Mouse (Mus musculus) embryo, embryonic 11.5 days (tissue): Measurements from ENCODE around the gene Mip.
"Not testable (repeated sequence)": the region's sequence is repeated elsewhere in the genome, so short reads cannot be mapped to it uniquely, and the experiment has no call there.

ENCODE experiments used
- DNase-seq: peaks from one replicate; pipeline ENCODE4 v3.0.0-alpha.2; 2012; ENCODE audit warnings: low read depth, low spot score

Mip gene

GRCm38 (mm10) chr10:128211390-128212108 lies 14.1 kb upstream of the Mip start, which contains the start of gene Spryd4:
Spryd4 (minus strand) TSS chr10:128211807.
- DNase-seq, result peak; percentile 87

GRCm38 (mm10) chr10:128212148-128212547 lies 13.5 kb upstream of the Mip start:
- DNase-seq, result no peak

- DNase-seq, result peak; percentile 46
Measured at GRCm38 (mm10) chr10:128212871-128213323, 12.7 kb upstream of the Mip start.

GRCm38 (mm10) chr10:128214112-128214511 lies 11.5 kb upstream of the Mip start:
- not testable (repeated sequence) for DNase-seq

GRCm38 (mm10) chr10:128214981-128215380 lies 10.7 kb upstream of the Mip start:
- no peak for DNase-seq

GRCm38 (mm10) chr10:128218387-128219117 lies 7.1 kb upstream of the Mip start:
- DNase-seq, result no peak

- no peak for DNase-seq
Measured at GRCm38 (mm10) chr10:128221533-128222286, 3.9 kb upstream of the Mip start.

GRCm38 (mm10) chr10:128225064-128225463 lies 574 bp upstream of the Mip start:
- DNase-seq, result no peak

GRCm38 (mm10) chr10:128227592-128227991 lies 2.0 kb downstream of the Mip start:
- DNase-seq, result no peak

- no peak for DNase-seq
Measured at GRCm38 (mm10) chr10:128228009-128228408, 2.4 kb downstream of the Mip start.

- no peak for DNase-seq
Measured at GRCm38 (mm10) chr10:128230582-128230981, 4.9 kb downstream of the Mip start.

- DNase-seq, result no peak
Measured at GRCm38 (mm10) chr10:128231146-128231545, 5.5 kb downstream of the Mip start.

- DNase-seq, result peak; percentile 68
Measured at GRCm38 (mm10) chr10:128231697-128232419, 6.2 kb downstream of the Mip start, which contains the start of gene Timeless. Timeless (plus strand) TSS chr10:128232065.

- DNase-seq, result peak; percentile 64
Measured at GRCm38 (mm10) chr10:128232420-128232985, 6.9 kb downstream of the Mip start.

- DNase-seq, result no peak
Measured at GRCm38 (mm10) chr10:128236321-128236720, 10.7 kb downstream of the Mip start.

- DNase-seq, result no peak
Measured at GRCm38 (mm10) chr10:128237807-128238480, 12.3 kb downstream of the Mip start.

GRCm38 (mm10) chr10:128239140-128239539 lies 13.5 kb downstream of the Mip start:
- no peak for DNase-seq

- DNase-seq, result no peak
Measured at GRCm38 (mm10) chr10:128240131-128240530, 14.5 kb downstream of the Mip start.

- no peak for DNase-seq
Measured at GRCm38 (mm10) chr10:128243252-128243651, 17.6 kb downstream of the Mip start.

- no peak for DNase-seq
Measured at GRCm38 (mm10) chr10:128244121-128244520, 18.5 kb downstream of the Mip start.
